Mouse (Mus musculus) lung, postnatal 0 days (tissue): ENCODE measurements around the gene Adcy6.

Source experiments
- CTCF ChIP-seq: IDR thresholded peaks from 2 replicates; pipeline ENCODE4 v1.5.1; 2016; ENCODE audit warnings: antibody characterized with exemption, mild to moderate bottlenecking
- EP300 ChIP-seq: IDR thresholded peaks from 2 replicates; pipeline ENCODE4 v1.6.1; 2016; ENCODE audit warnings: antibody characterized with exemption, mild to moderate bottlenecking, control low read depth

- TF ChIP-seq CTCF (no peak), EP300 (no peak)
Observed at GRCm38 (mm10) chr15:98651431-98651830, 41.6 kb upstream of the Adcy6 start.
